Mouse (Mus musculus): Measurements from ENCODE around the gene Hexim2. TPM values are rescaled to one million over a fixed set of nuclear protein-coding genes. Genes with fewer than 3 reads are reported as not detected.

Gene Hexim2
- polyA plus RNA-seq, 1 experiment from 2014 or later, result 8.9 TPM

GRCm38 (mm10) chr11:103101866-103102501, 30.2 kb upstream of the Hexim2 start:
- H3K36me3 ChIP-seq, result no peaks in the 10 kb centered on the region
- 3% methylated on average over 30 of the region's 30 CpGs for WGBS
- H3K9me3 ChIP-seq, result no peaks in the 10 kb centered on the region
- peak overlapping the region; percentile 62 for H3K4me3 ChIP-seq
- H3K27ac ChIP-seq, result peak overlapping the region; percentile 67; the same call in 1 of the 2 replicates
- peaks cover 69% of the 10 kb centered on the region for H3K4me1 ChIP-seq (replicated peaks)
- DNase-seq (ENCODE audit: low spot score), result peak; percentile 54
- peaks cover 81% of the 10 kb centered on the region for H3K27me3 ChIP-seq (ENCODE audit: insufficient read depth, poor library complexity, severe bottlenecking)

GRCm38 (mm10) chr11:103102725-103103349, 29.4 kb upstream of the Hexim2 start:
- H3K27ac ChIP-seq, result peak overlapping the region; percentile 46; the same call in 1 of the 2 replicates
- 2% methylated on average over 35 of the region's 35 CpGs for WGBS

GRCm38 (mm10) chr11:103103621-103104020, 28.6 kb upstream of the Hexim2 start:
- Histone ChIP-seq H3K9me3 (no peaks in the 10 kb centered on the region), H3K4me1 (replicated peaks) (peaks cover 58% of the 10 kb centered on the region), H3K27me3 (ENCODE audit: insufficient read depth, poor library complexity, severe bottlenecking) (peaks cover 65% of the 10 kb centered on the region), H3K4me3 (peak overlapping the region; percentile 62), H3K36me3 (no peaks in the 10 kb centered on the region), H3K27ac (no peak overlapping the region; the same call in 1 of the 2 replicates)
- DNase-seq (ENCODE audit: low spot score), result no peak
- 51% methylated on average over 8 of the region's 8 CpGs for WGBS

More at GRCm38 (mm10) chr11:103102725-103103349, 29.4 kb upstream of the Hexim2 start:
- Histone ChIP-seq H3K4me3 (peak overlapping the region; percentile 62), H3K36me3 (no peaks in the 10 kb centered on the region), H3K9me3 (no peaks in the 10 kb centered on the region), H3K27me3 (ENCODE audit: insufficient read depth, poor library complexity, severe bottlenecking) (peaks cover 73% of the 10 kb centered on the region), H3K4me1 (replicated peaks) (peaks cover 62% of the 10 kb centered on the region)
- peak; percentile 97 for DNase-seq (ENCODE audit: low spot score)

- no peak overlapping the region for H3K27ac ChIP-seq
- no peak for DNase-seq (ENCODE audit: low spot score)
- no peaks in the 10 kb centered on the region for H3K9me3 ChIP-seq
- H3K27me3 ChIP-seq (ENCODE audit: insufficient read depth, poor library complexity, severe bottlenecking), result peaks cover 57% of the 10 kb centered on the region
- no peaks in the 10 kb centered on the region for H3K36me3 ChIP-seq
- no peak overlapping the region for H3K4me3 ChIP-seq
- peaks cover 49% of the 10 kb centered on the region for H3K4me1 ChIP-seq (replicated peaks)
- WGBS, result 83% methylated on average over 7 of the region's 7 CpGs
Measured at GRCm38 (mm10) chr11:103104469-103104868, 27.8 kb upstream of the Hexim2 start.

GRCm38 (mm10) chr11:103105180-103105725, 27.0 kb upstream of the Hexim2 start:
- Histone ChIP-seq H3K9me3 (no peaks in the 10 kb centered on the region), H3K36me3 (no peaks in the 10 kb centered on the region), H3K4me1 (replicated peaks) (peaks cover 48% of the 10 kb centered on the region), H3K27ac (0 out of 2 replicates have a peak overlapping the region, but pooled peaks have one; percentile 5), H3K27me3 (ENCODE audit: insufficient read depth, poor library complexity, severe bottlenecking) (peaks cover 52% of the 10 kb centered on the region), H3K4me3 (no peak overlapping the region)
- no peak for DNase-seq (ENCODE audit: low spot score)
- 57% methylated on average over 14 of the region's 14 CpGs for WGBS

GRCm38 (mm10) chr11:103105810-103106209, 26.4 kb upstream of the Hexim2 start:
- 80% methylated on average over 6 of the region's 6 CpGs for WGBS
- peaks cover 51% of the 10 kb centered on the region for H3K27me3 ChIP-seq (ENCODE audit: insufficient read depth, poor library complexity, severe bottlenecking)
- no peak overlapping the region for H3K4me3 ChIP-seq
- DNase-seq (ENCODE audit: low spot score), result no peak
- no peaks in the 10 kb centered on the region for H3K36me3 ChIP-seq
- H3K4me1 ChIP-seq (replicated peaks), result peaks cover 47% of the 10 kb centered on the region
- no peaks in the 10 kb centered on the region for H3K9me3 ChIP-seq
- H3K27ac ChIP-seq, result no peak overlapping the region

- no peaks in the 10 kb centered on the region for H3K36me3 ChIP-seq
- H3K4me3 ChIP-seq, result no peak overlapping the region
- no peak for DNase-seq (ENCODE audit: low spot score)
- no peaks in the 10 kb centered on the region for H3K9me3 ChIP-seq
- H3K27me3 ChIP-seq (ENCODE audit: insufficient read depth, poor library complexity, severe bottlenecking), result peaks cover 51% of the 10 kb centered on the region
- WGBS, result 75% methylated on average over 4 of the region's 4 CpGs
- no peak overlapping the region for H3K27ac ChIP-seq
- peaks cover 44% of the 10 kb centered on the region for H3K4me1 ChIP-seq (replicated peaks)
Measured at GRCm38 (mm10) chr11:103106386-103106785, 25.8 kb upstream of the Hexim2 start.

- Histone ChIP-seq H3K9me3 (no peaks in the 10 kb centered on the region), H3K27ac (peak overlapping the region; percentile 78; the same call in 1 of the 2 replicates), H3K36me3 (no peaks in the 10 kb centered on the region), H3K27me3 (ENCODE audit: insufficient read depth, poor library complexity, severe bottlenecking) (peaks cover 41% of the 10 kb centered on the region), H3K4me1 (replicated peaks) (peaks cover 28% of the 10 kb centered on the region), H3K4me3 (peak overlapping the region; percentile 49)
- DNase-seq (ENCODE audit: low spot score), result no peak
- WGBS, result 13% methylated on average over 10 of the region's 10 CpGs
Measured at GRCm38 (mm10) chr11:103111301-103111700, 20.9 kb upstream of the Hexim2 start.

- no peaks in the 10 kb centered on the region for H3K36me3 ChIP-seq
- H3K9me3 ChIP-seq, result no peaks in the 10 kb centered on the region
- H3K4me3 ChIP-seq, result peak overlapping the region; percentile 49
- peak overlapping the region; percentile 78 for H3K27ac ChIP-seq
- under 1% methylated on average over 28 of the region's 28 CpGs for WGBS
- H3K27me3 ChIP-seq (ENCODE audit: insufficient read depth, poor library complexity, severe bottlenecking), result peaks cover 41% of the 10 kb centered on the region
- DNase-seq (ENCODE audit: low spot score), result peak; percentile 55
- H3K4me1 ChIP-seq (replicated peaks), result peaks cover 34% of the 10 kb centered on the region
Measured at GRCm38 (mm10) chr11:103111881-103112551, 20.2 kb upstream of the Hexim2 start.

GRCm38 (mm10) chr11:103112552-103112912, 19.7 kb upstream of the Hexim2 start:
- DNase-seq (ENCODE audit: low spot score), result peak; percentile 29
- WGBS, result 8% methylated on average over 9 of the region's 9 CpGs
- peak overlapping the region; percentile 49 for H3K4me3 ChIP-seq
- no peaks in the 10 kb centered on the region for H3K9me3 ChIP-seq
- peaks cover 41% of the 10 kb centered on the region for H3K27me3 ChIP-seq (ENCODE audit: insufficient read depth, poor library complexity, severe bottlenecking)
- H3K4me1 ChIP-seq (replicated peaks), result peaks cover 39% of the 10 kb centered on the region
- peak overlapping the region; percentile 78 for H3K27ac ChIP-seq
- H3K36me3 ChIP-seq, result no peaks in the 10 kb centered on the region

- 29% methylated on average over 12 of the region's 12 CpGs for WGBS
- no peak for DNase-seq (ENCODE audit: low spot score)
Measured at GRCm38 (mm10) chr11:103113005-103113404, 19.2 kb upstream of the Hexim2 start.

GRCm38 (mm10) chr11:103113771-103114170, 18.5 kb upstream of the Hexim2 start:
- Histone ChIP-seq H3K36me3 (no peaks in the 10 kb centered on the region), H3K27me3 (ENCODE audit: insufficient read depth, poor library complexity, severe bottlenecking) (peaks cover 41% of the 10 kb centered on the region), H3K9me3 (no peaks in the 10 kb centered on the region), H3K27ac (no peak overlapping the region), H3K4me1 (replicated peaks) (peaks cover 52% of the 10 kb centered on the region), H3K4me3 (no peak overlapping the region)
- no peak for DNase-seq (ENCODE audit: low spot score)
- 78% methylated on average over 4 of the region's 4 CpGs for WGBS

More at GRCm38 (mm10) chr11:103113005-103113404, 19.2 kb upstream of the Hexim2 start:
- peaks cover 41% of the 10 kb centered on the region for H3K27me3 ChIP-seq (ENCODE audit: insufficient read depth, poor library complexity, severe bottlenecking)
- H3K36me3 ChIP-seq, result no peaks in the 10 kb centered on the region
- no peak overlapping the region for H3K4me3 ChIP-seq
- peaks cover 44% of the 10 kb centered on the region for H3K4me1 ChIP-seq (replicated peaks)
- 0 out of 2 replicates have a peak overlapping the region, but pooled peaks have one; percentile 1 for H3K27ac ChIP-seq
- no peaks in the 10 kb centered on the region for H3K9me3 ChIP-seq

Data from hindbrain, embryonic 10.5 days (tissue).